Mouse (Mus musculus) liver, adult 2 months (tissue): ENCODE measurements around the gene Gdf1. TPM values are rescaled to one million over a fixed set of nuclear protein-coding genes. Genes with fewer than 3 reads are reported as not detected.

Experiments
- DNase-seq: peaks from one replicate; pipeline ENCODE4 v3.0.0-alpha.2; 2011; ENCODE audit warnings: low read depth, low spot score; ENCODE audit errors: extremely low read depth
- H3K27ac ChIP-seq: fragments of 200-500 bp; replicated peaks from 2 replicates; pipeline ENCODE4 v1.5.1; 2012; ENCODE audit warnings: low read depth, mild to moderate bottlenecking, control low read depth, inconsistent platforms, low read length; ENCODE audit not compliant: insufficient read depth
- H3K27me3 ChIP-seq: fragments of 200-500 bp; 2 replicates; pipeline ENCODE4 v1.6.1; 2012; ENCODE audit warnings: mild to moderate bottlenecking, moderate library complexity, low read length, inconsistent platforms; ENCODE audit not compliant: control insufficient read depth, insufficient read depth
- H3K36me3 ChIP-seq: fragments of 200-500 bp; 2 replicates; pipeline ENCODE4 v1.6.1; 2012; ENCODE audit warnings: low read length, inconsistent platforms; ENCODE audit not compliant: control insufficient read depth, insufficient read depth
- H3K4me1 ChIP-seq: fragments of 200-500 bp; 2 replicates; pipeline ENCODE4 v1.6.1; 2011; ENCODE audit warnings: low read length; ENCODE audit not compliant: control insufficient read depth, insufficient read depth
- H3K4me3 ChIP-seq: fragments of 200-500 bp; 2 replicates; pipeline ENCODE4 v1.5.1; 2011; ENCODE audit warnings: low read depth, mild to moderate bottlenecking, control low read depth, low read length, moderate library complexity; ENCODE audit not compliant: insufficient read depth
- H3K79me2 ChIP-seq: fragments of 200-500 bp; 2 replicates; pipeline ENCODE4 v1.6.1; 2012; ENCODE audit warnings: inconsistent platforms, mild to moderate bottlenecking, low read length, moderate library complexity; ENCODE audit not compliant: control insufficient read depth, insufficient read depth
- H3K9ac ChIP-seq: fragments of 200-500 bp; 2 replicates; pipeline ENCODE4 v1.6.1; 2012; ENCODE audit warnings: low read depth, mild to moderate bottlenecking, control low read depth, inconsistent platforms, low read length
- CTCF ChIP-seq: fragments of 200-500 bp; IDR thresholded peaks from 2 replicates; pipeline ENCODE4 v1.5.1; 2011; ENCODE audit warnings: low read depth, low read length, control low read depth
- POLR2A ChIP-seq: fragments of 200-500 bp; IDR thresholded peaks from 2 replicates; pipeline ENCODE4 v1.6.1; 2011; ENCODE audit warnings: low read length, control low read depth; ENCODE audit not compliant: insufficient read depth; ENCODE audit errors: extremely low read depth
- WGBS: fragments of 180-500 bp; shearing (Covaris S2); methylation state at CpG from one replicate; pipeline ENCODE4 v1.1.7; 2018; 5-methylcytosine and 5-hydroxymethylcytosine counted together
- polyA plus RNA-seq: library from polyadenylated mRNA; depleted of rRNA; stranded (reverse); fragments of >200 nt; gene quantifications from 2 replicates; pipeline ENCODE4 v1.2.3, GENCODE M21; 2012; rRNA removed
- total RNA-seq: library from RNA; depleted of rRNA; stranded (reverse); fragments of >200 nt; gene quantifications from 2 replicates; pipeline ENCODE4 v1.2.3, GENCODE M21; 2014; rRNA removed

The Gdf1 gene
- total and polyA plus RNA-seq, 2 experiments = not detected

DNA sequence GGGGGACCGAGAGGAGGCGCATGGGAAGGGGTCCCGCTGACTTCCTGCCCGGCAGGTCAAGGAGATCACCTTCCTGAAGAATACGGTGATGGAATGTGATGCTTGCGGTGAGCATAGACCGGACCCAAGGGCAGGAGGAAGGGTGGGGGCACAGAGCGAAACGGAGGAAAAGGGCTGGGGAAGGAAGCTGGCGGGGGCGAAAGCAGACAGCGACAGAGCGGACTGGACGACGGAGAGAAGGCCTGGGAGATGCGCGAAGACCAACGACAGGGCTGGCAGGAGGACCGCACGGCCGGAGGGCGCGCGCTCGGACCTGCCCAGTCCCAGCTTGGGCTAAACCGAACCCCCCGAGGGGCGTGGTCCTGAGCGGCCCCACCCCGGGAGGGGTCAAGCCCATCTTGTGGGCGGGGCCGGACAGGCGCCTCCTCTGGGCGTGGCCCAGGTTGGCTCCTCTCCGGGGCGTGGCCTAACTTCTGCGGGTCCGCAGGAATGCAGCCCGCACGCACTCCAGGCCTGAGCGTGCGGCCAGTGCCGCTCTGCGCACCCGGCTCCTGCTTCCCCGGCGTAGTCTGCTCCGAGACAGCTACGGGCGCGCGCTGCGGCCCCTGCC lies 44.8 kb downstream of the Gdf1 start:
- Histone ChIP-seq H3K36me3 (no peaks in the 10 kb centered on the region), H3K79me2 (no peaks in the 10 kb centered on the region), H3K4me1 (no peaks in the 10 kb centered on the region), H3K27ac (no peak overlapping the region), H3K27me3 (peaks cover 34% of the 10 kb centered on the region), H3K9ac (no peak overlapping the region), H3K4me3 (peak overlapping the region; percentile 43; the same call in 1 of the 2 replicates)
- WGBS = 2% methylated on average over 53 of the region's 53 CpGs
- DNase-seq = peak; percentile 14
- TF ChIP-seq CTCF (no peak), POLR2A (no peak)

GRCm38 (mm10) chr8:70375212-70375859 lies 45.7 kb downstream of the Gdf1 start:
- no peak overlapping the region for H3K9ac ChIP-seq
- 10% methylated on average over 35 of the region's 35 CpGs for WGBS
- no peak overlapping the region for H3K4me3 ChIP-seq
- H3K36me3 ChIP-seq = no peaks in the 10 kb centered on the region
- no peaks in the 10 kb centered on the region for H3K79me2 ChIP-seq
- H3K4me1 ChIP-seq = no peaks in the 10 kb centered on the region
- TF ChIP-seq POLR2A = no peak
- no peak for TF ChIP-seq CTCF
- H3K27me3 ChIP-seq = peaks cover 34% of the 10 kb centered on the region
- no peak for DNase-seq
- no peak overlapping the region for H3K27ac ChIP-seq

GRCm38 (mm10) chr8:70376275-70376741 lies 46.7 kb downstream of the Gdf1 start:
- WGBS = 8% methylated on average over 37 of the region's 37 CpGs
- no peak overlapping the region for H3K4me3 ChIP-seq

DNA sequence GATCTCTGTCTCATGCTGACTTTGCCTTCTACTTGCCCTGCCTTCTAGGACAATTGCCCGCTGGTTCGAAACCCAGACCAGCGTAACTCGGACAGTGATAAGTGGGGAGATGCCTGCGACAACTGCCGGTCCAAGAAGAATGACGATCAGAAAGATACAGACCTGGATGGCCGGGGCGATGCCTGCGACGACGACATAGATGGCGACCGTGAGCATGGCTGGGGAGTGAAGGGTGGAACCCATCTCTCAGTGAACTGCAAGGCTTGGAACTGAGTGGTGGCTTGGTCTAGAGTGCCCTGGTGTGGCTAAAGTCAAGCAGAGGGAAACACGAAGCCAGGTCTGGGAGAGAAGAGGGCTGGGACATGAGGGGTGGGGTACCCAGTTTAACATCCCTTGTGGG lies 47.4 kb downstream of the Gdf1 start:
- Histone ChIP-seq H3K4me3 (no peak overlapping the region), H3K79me2 (no peaks in the 10 kb centered on the region), H3K4me1 (no peaks in the 10 kb centered on the region), H3K27ac (no peak overlapping the region), H3K36me3 (no peaks in the 10 kb centered on the region), H3K9ac (no peak overlapping the region), H3K27me3 (peaks cover 34% of the 10 kb centered on the region)
- DNase-seq = no peak
- WGBS = 25% methylated on average over 15 of the region's 15 CpGs
- no peak for TF ChIP-seq CTCF
- no peak for TF ChIP-seq POLR2A

More at GRCm38 (mm10) chr8:70376275-70376741, 46.7 kb downstream of the Gdf1 start:
- Histone ChIP-seq H3K27me3 (peaks cover 34% of the 10 kb centered on the region), H3K4me1 (no peaks in the 10 kb centered on the region), H3K79me2 (no peaks in the 10 kb centered on the region), H3K27ac (no peak overlapping the region), H3K9ac (no peak overlapping the region), H3K36me3 (no peaks in the 10 kb centered on the region)
- no peak for DNase-seq
- no peak for TF ChIP-seq CTCF
- TF ChIP-seq POLR2A = no peak

GRCm38 (mm10) chr8:70380069-70380468 lies 50.5 kb downstream of the Gdf1 start:
- no peak overlapping the region for H3K9ac ChIP-seq
- H3K4me3 ChIP-seq = no peak overlapping the region
- no peaks in the 10 kb centered on the region; the same call in 1 of the 2 replicates for H3K4me1 ChIP-seq
- H3K27me3 ChIP-seq = peaks cover 15% of the 10 kb centered on the region
- WGBS = 84% methylated on average over 12 of the region's 12 CpGs
- DNase-seq = no peak
- no peaks in the 10 kb centered on the region for H3K36me3 ChIP-seq
- no peak overlapping the region for H3K27ac ChIP-seq
- H3K79me2 ChIP-seq = no peaks in the 10 kb centered on the region
- TF ChIP-seq POLR2A (no peak), CTCF (no peak)

Other genes with a start within 250 kb of the Gdf1 start
- gene Hapln4, start 246.4 kb upstream of the Gdf1 start, total RNA-seq = 2.2 and 4.2 TPM in 2 replicates
- 4.4 and 8.8 TPM in 2 replicates for gene Hapln4, start 246.4 kb upstream of the Gdf1 start, polyA plus RNA-seq
- under 0.01 TPM in 1 of 2 replicates, not detected in the other for gene Ncan, start 208.9 kb upstream of the Gdf1 start, total RNA-seq
- gene Ncan, start 208.9 kb upstream of the Gdf1 start, polyA plus RNA-seq = not detected in 2 replicates
- 3.3 and 4.4 TPM in 2 replicates for gene Nr2c2ap, start 198.5 kb upstream of the Gdf1 start, total RNA-seq
- gene Nr2c2ap, start 198.5 kb upstream of the Gdf1 start, polyA plus RNA-seq = 15.0 and 16.6 TPM in 2 replicates
- gene Rfxank, start 190.7 kb upstream of the Gdf1 start, total RNA-seq = 9.4 and 13.6 TPM in 2 replicates
- gene Rfxank, start 190.7 kb upstream of the Gdf1 start, polyA plus RNA-seq = 16.0 and 27.8 TPM in 2 replicates
- 20.1 and 20.7 TPM in 2 replicates for gene Borcs8, start 190.3 kb upstream of the Gdf1 start, total RNA-seq
- 53.4 and 55.0 TPM in 2 replicates for gene Borcs8, start 190.3 kb upstream of the Gdf1 start, polyA plus RNA-seq
- 0.09 and 0.34 TPM in 2 replicates for gene Mef2b, start 190.1 kb upstream of the Gdf1 start, total RNA-seq
- gene Mef2b, start 190.1 kb upstream of the Gdf1 start, polyA plus RNA-seq = not detected in 2 replicates
- 18.3 and 20.4 TPM in 2 replicates for gene Tmem161a, start 157.5 kb upstream of the Gdf1 start, total RNA-seq
- gene Tmem161a, start 157.5 kb upstream of the Gdf1 start, polyA plus RNA-seq = 40.4 and 60.4 TPM in 2 replicates
- gene Slc25a42, start 117.5 kb upstream of the Gdf1 start, total RNA-seq = 31.4 and 48.5 TPM in 2 replicates
- gene Slc25a42, start 117.5 kb upstream of the Gdf1 start, polyA plus RNA-seq = 96.9 and 117 TPM in 2 replicates
- gene Sugp2, start 95.6 kb upstream of the Gdf1 start, total RNA-seq = 5.3 and 7.0 TPM in 2 replicates
- gene Sugp2, start 95.6 kb upstream of the Gdf1 start, polyA plus RNA-seq = 9.7 and 12.4 TPM in 2 replicates
- 4.4 and 6.2 TPM in 2 replicates for gene Armc6, start 95.4 kb upstream of the Gdf1 start, total RNA-seq
- 9.6 and 11.6 TPM in 2 replicates for gene Armc6, start 95.4 kb upstream of the Gdf1 start, polyA plus RNA-seq
- gene Homer3, start 47.0 kb upstream of the Gdf1 start, total RNA-seq = 1.4 and 2.6 TPM in 2 replicates
- 3.1 and 3.7 TPM in 2 replicates for gene Homer3, start 47.0 kb upstream of the Gdf1 start, polyA plus RNA-seq
- 19.3 and 22.7 TPM in 2 replicates for gene Ddx49, start 27.3 kb upstream of the Gdf1 start, total RNA-seq
- 24.4 and 36.5 TPM in 2 replicates for gene Ddx49, start 27.3 kb upstream of the Gdf1 start, polyA plus RNA-seq
- 169 and 197 TPM in 2 replicates for gene Cope, start 27.3 kb upstream of the Gdf1 start, total RNA-seq
- 327 and 394 TPM in 2 replicates for gene Cope, start 27.3 kb upstream of the Gdf1 start, polyA plus RNA-seq
- gene Cers1, start 14.0 kb upstream of the Gdf1 start, total RNA-seq = not detected in 2 replicates
- gene Cers1, start 14.0 kb upstream of the Gdf1 start, polyA plus RNA-seq = 0.04 TPM in 2 replicates
- 19.0 and 26.3 TPM in 2 replicates for gene Upf1, start 23.5 kb downstream of the Gdf1 start, total RNA-seq
- gene Upf1, start 23.5 kb downstream of the Gdf1 start, polyA plus RNA-seq = 20.3 and 22.3 TPM in 2 replicates
- gene Comp, start 43.7 kb downstream of the Gdf1 start, total RNA-seq = not detected in 2 replicates
- gene Comp, start 43.7 kb downstream of the Gdf1 start, polyA plus RNA-seq = 0.24 TPM in 1 of 2 replicates, not detected in the other
- 1.2 and 1.9 TPM in 2 replicates for gene Crtc1, start 109.8 kb downstream of the Gdf1 start, total RNA-seq
- gene Crtc1, start 109.8 kb downstream of the Gdf1 start, polyA plus RNA-seq = 6.9 and 8.2 TPM in 2 replicates
- 3.5 and 4.5 TPM in 2 replicates for gene Klhl26, start 147.2 kb downstream of the Gdf1 start, total RNA-seq
- 13.7 and 15.3 TPM in 2 replicates for gene Klhl26, start 147.2 kb downstream of the Gdf1 start, polyA plus RNA-seq
- gene Tmem59l, start 157.5 kb downstream of the Gdf1 start, total RNA-seq = 0.34 TPM in 1 of 2 replicates, not detected in the other
- 0.10 TPM in 1 of 2 replicates, not detected in the other for gene Tmem59l, start 157.5 kb downstream of the Gdf1 start, polyA plus RNA-seq
- gene Crlf1, start 163.3 kb downstream of the Gdf1 start, total RNA-seq = not detected in 2 replicates
- gene Crlf1, start 163.3 kb downstream of the Gdf1 start, polyA plus RNA-seq = not detected in 2 replicates
- gene Rex1bd, start 176.9 kb downstream of the Gdf1 start, total RNA-seq = 60.8 and 75.2 TPM in 2 replicates
- 141 and 152 TPM in 2 replicates for gene Rex1bd, start 176.9 kb downstream of the Gdf1 start, polyA plus RNA-seq
- gene Uba52, start 181.0 kb downstream of the Gdf1 start, total RNA-seq = 750 and 1,062 TPM in 2 replicates
- gene Uba52, start 181.0 kb downstream of the Gdf1 start, polyA plus RNA-seq = 596 and 770 TPM in 2 replicates
- 271 and 321 TPM in 2 replicates for gene Fkbp8, start 197.9 kb downstream of the Gdf1 start, total RNA-seq
- 455 and 489 TPM in 2 replicates for gene Fkbp8, start 197.9 kb downstream of the Gdf1 start, polyA plus RNA-seq
- 36.7 and 42.6 TPM in 2 replicates for gene Kxd1, start 198.1 kb downstream of the Gdf1 start, total RNA-seq
- 68.4 and 72.3 TPM in 2 replicates for gene Kxd1, start 198.1 kb downstream of the Gdf1 start, polyA plus RNA-seq
- 10.0 and 13.6 TPM in 2 replicates for gene Ell, start 209.6 kb downstream of the Gdf1 start, total RNA-seq
- gene Ell, start 209.6 kb downstream of the Gdf1 start, polyA plus RNA-seq = 19.6 and 25.0 TPM in 2 replicates